Mouse (Mus musculus): ENCODE results near the gene Crkl.

DNA sequence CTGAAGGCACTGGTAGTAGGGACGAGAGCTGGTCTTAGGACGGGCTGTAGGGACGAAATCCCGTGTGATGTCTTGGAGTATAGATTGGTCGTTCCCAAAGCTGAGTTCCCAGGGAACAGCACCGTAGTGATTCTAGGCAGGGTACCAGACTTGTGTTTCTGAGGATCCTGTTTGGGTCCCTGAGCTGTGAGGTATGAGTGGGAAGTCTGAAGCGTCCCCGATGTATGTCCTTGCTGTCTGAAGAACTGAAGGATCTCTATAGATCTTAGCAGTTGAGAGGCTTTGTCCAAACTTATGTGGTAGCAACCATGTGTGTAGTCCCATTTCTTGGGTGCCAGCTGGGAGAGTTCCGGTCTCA, 57.4 kb downstream of the Crkl start:
- TF ChIP-seq GATA1 (IDR thresholded peaks at IDR 0.05; ENCODE audit: low read length) (no peak), TAL1 (IDR thresholded peaks at IDR 0.05; ENCODE audit: low read length) (no peak)
